Mouse (Mus musculus) ES-Bruce4 (cell line): ENCODE measurements around the gene Mrpl49. TPM values are rescaled to one million over a fixed set of nuclear protein-coding genes. Genes with fewer than 3 reads are reported as not detected.

Source experiments
- H3K27ac ChIP-seq: 2 replicates; pipeline ENCODE4 v1.5.1; 2012; ENCODE audit warnings: low read length, inconsistent platforms; ENCODE audit not compliant: insufficient read depth
- H3K27me3 ChIP-seq: 2 replicates; pipeline ENCODE4 v1.6.1; 2012; ENCODE audit warnings: mild to moderate bottlenecking, low read length, inconsistent platforms; ENCODE audit not compliant: control insufficient read depth, poor library complexity, insufficient read depth, severe bottlenecking
- H3K36me3 ChIP-seq: 2 replicates; pipeline ENCODE4 v1.6.1; 2012; ENCODE audit warnings: inconsistent platforms, mild to moderate bottlenecking, low read length, moderate library complexity; ENCODE audit not compliant: control insufficient read depth, poor library complexity, insufficient read depth, severe bottlenecking
- H3K4me1 ChIP-seq: one replicate; pipeline ENCODE4 v1.8.1; 2011; ENCODE audit warnings: low read length; ENCODE audit not compliant: control insufficient read depth, insufficient read depth
- H3K4me3 ChIP-seq: 2 replicates; pipeline ENCODE4 v1.5.1; 2011; ENCODE audit warnings: low read depth, mild to moderate bottlenecking, low read length
- H3K9ac ChIP-seq: 2 replicates; pipeline ENCODE4 v1.6.1; 2012; ENCODE audit warnings: low read depth, mild to moderate bottlenecking, inconsistent platforms; ENCODE audit not compliant: poor library complexity, severe bottlenecking
- H3K9me3 ChIP-seq: replicated peaks from 2 replicates; pipeline ENCODE4 v1.6.1; 2012; ENCODE audit warnings: mild to moderate bottlenecking, low read length, inconsistent platforms; ENCODE audit not compliant: control insufficient read depth, poor library complexity, insufficient read depth, severe bottlenecking
- CTCF ChIP-seq: IDR thresholded peaks from one replicate; pipeline ENCODE4 v1.8.1; 2011; ENCODE audit warnings: low read depth, low read length
- EP300 ChIP-seq: IDR thresholded peaks from 2 replicates; pipeline ENCODE4 v1.6.1; 2011; ENCODE audit warnings: low read depth, low read length; ENCODE audit not compliant: insufficient read depth
- POLR2A ChIP-seq: IDR thresholded peaks from one replicate; pipeline ENCODE4 v1.8.1; 2011; ENCODE audit warnings: low read length; ENCODE audit not compliant: insufficient read depth
- polyA plus RNA-seq: library from polyadenylated mRNA; stranded (reverse); fragments of >200 nt; gene quantifications from 2 replicates; pipeline ENCODE4 v1.2.4, GENCODE M21; 2011; ENCODE audit warnings: low read depth; ENCODE audit not compliant: missing spikeins, insufficient read depth, insufficient read length

Gene Mrpl49
- 44.9 and 65.1 TPM in 2 replicates for polyA plus RNA-seq

- Histone ChIP-seq H3K27me3 (no peaks in the 10 kb centered on the region), H3K9me3 (no peaks in the 10 kb centered on the region), H3K27ac (no peak within 1 kb of the TSS), H3K9ac (peak within 1 kb of the TSS; percentile 84), H3K4me1 (no peaks in the 10 kb centered on the region), H3K4me3 (peak within 1 kb of the TSS; percentile 89), H3K36me3 (peaks cover 45% of the 10 kb centered on the region)
- TF ChIP-seq CTCF: no peak
- TF ChIP-seq POLR2A: peak; percentile 96
Observed at GRCm38 (mm10) chr19:6057313-6058096, at the start of gene Mrpl49, which contains the start of gene Fau. TSS of gene Mrpl49 (minus strand) at chr19:6057785. TSS of gene Fau (plus strand) at chr19:6057844.

DNA sequence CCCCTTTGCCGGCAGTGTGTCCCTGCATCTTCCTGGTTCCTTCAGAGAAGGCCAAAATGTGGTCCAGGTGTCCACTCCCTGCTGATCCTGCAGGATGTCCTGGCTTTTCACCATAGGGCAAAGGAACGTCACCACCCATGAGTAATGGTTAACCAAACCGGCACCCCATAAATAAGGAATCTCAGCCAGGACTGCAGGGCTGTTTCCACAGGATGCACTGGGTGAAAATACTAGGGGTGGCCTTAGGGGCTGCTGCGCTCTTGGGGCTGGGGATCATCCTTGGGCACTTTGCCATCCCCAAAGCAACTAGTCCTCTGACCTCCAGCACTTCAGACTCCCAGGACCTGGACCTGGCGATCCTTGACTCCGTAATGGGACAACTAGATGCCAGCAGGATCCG lies 48.0 kb upstream of the Mrpl49 start, which contains the start of gene Naaladl1:
TSS of gene Naaladl1 (plus strand) at position 197 of the 400 bp plus-strand sequence.
- Histone ChIP-seq H3K4me3 (no peak within 1 kb of the TSS), H3K4me1 (peaks cover 2% of the 10 kb centered on the region), H3K9ac (no peak within 1 kb of the TSS), H3K27me3 (no peaks in the 10 kb centered on the region), H3K9me3 (no peaks in the 10 kb centered on the region), H3K36me3 (0 out of 2 replicates have a peak, but pooled peaks cover 3% of the 10 kb centered on the region), H3K27ac (no peak within 1 kb of the TSS)
- TF ChIP-seq EP300: no peak
- TF ChIP-seq CTCF: no peak
- no peak for TF ChIP-seq POLR2A

DNA sequence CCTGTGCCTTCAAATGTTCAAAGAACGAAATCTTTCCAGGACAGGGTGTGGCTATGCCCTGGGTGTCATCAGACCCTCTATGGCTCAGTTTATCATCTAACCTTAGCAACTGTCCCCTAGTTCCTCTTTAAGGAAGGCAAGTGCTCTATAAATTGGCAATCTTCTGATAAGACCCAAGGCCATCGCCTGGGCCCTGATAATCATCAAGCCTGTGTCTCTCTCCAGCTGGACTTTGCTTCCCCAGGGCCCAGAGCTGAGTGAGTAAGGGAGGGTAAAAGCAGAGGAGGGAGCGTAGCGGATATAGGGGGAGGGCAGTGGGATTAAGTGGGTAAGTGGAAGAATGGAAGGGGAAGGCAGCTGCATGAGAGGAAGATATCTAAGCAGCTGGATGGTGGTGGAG lies 46.9 kb upstream of the Mrpl49 start:
- Histone ChIP-seq H3K27me3 (no peaks in the 10 kb centered on the region), H3K9ac (no peak overlapping the region), H3K4me3 (no peak overlapping the region), H3K4me1 (peaks cover 2% of the 10 kb centered on the region), H3K27ac (no peak overlapping the region), H3K9me3 (no peaks in the 10 kb centered on the region), H3K36me3 (0 out of 2 replicates have a peak, but pooled peaks cover 5% of the 10 kb centered on the region)
- TF ChIP-seq CTCF (no peak), EP300 (no peak), POLR2A (no peak)

GRCm38 (mm10) chr19:6102169-6102853 lies 44.7 kb upstream of the Mrpl49 start:
- TF ChIP-seq POLR2A (no peak), CTCF (no peak), EP300 (no peak)
- no peak overlapping the region for H3K4me3 ChIP-seq

DNA sequence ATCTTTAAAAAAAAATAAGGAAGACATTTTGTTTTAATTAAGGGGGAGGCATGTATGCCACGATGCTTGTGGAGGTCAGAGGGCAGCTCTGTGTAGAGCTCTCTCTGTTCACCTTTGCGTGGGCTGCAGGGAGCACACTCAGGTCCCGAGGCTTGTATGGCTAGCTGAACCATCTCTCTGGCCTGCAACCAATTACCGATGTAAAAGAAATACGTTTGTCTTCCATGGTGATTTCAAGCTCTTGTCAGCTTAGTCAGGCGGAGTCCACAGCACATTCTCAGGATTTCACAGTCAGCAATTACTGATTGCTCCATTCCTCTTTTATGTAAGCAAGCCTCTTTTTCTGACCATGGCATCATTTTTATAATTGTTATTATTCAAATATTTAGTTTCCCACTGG lies 43.6 kb upstream of the Mrpl49 start:
- no peak overlapping the region for H3K4me3 ChIP-seq
- peaks cover 2% of the 10 kb centered on the region for H3K4me1 ChIP-seq
- no peak overlapping the region for H3K9ac ChIP-seq
- peaks cover 20% of the 10 kb centered on the region for H3K36me3 ChIP-seq
- no peaks in the 10 kb centered on the region for H3K9me3 ChIP-seq
- H3K27me3 ChIP-seq: no peaks in the 10 kb centered on the region
- TF ChIP-seq CTCF (no peak), EP300 (no peak), POLR2A (no peak)
- H3K27ac ChIP-seq: no peak overlapping the region

More at GRCm38 (mm10) chr19:6102169-6102853, 44.7 kb upstream of the Mrpl49 start:
- no peak overlapping the region for H3K9ac ChIP-seq
- H3K27ac ChIP-seq: no peak overlapping the region
- no peaks in the 10 kb centered on the region for H3K9me3 ChIP-seq
- H3K36me3 ChIP-seq: peaks cover 11% of the 10 kb centered on the region
- peaks cover 2% of the 10 kb centered on the region for H3K4me1 ChIP-seq
- no peaks in the 10 kb centered on the region for H3K27me3 ChIP-seq

DNA sequence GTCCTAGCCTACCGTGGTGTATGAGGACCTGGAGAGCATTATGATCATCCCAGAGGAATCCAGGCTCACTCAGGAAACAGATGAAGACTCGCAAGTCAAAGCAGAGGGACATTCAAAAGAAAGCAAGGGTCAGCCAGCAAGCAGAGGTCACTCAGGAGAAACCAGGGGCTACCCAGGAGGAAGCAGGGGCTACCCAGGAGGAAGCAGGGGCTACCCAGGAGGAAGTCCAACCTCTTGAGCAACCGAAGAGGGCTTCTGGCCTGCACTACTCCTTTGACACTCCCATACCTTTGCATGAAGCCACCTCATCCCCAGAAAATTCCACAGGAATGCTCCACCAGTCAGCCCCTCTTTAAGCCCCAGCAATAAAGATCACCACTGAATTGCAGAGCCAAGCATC lies 40.3 kb upstream of the Mrpl49 start:
- H3K9me3 ChIP-seq: no peaks in the 10 kb centered on the region
- no peak overlapping the region for H3K27ac ChIP-seq
- TF ChIP-seq CTCF (no peak), EP300 (no peak)
- no peaks in the 10 kb centered on the region for H3K27me3 ChIP-seq
- peaks cover 34% of the 10 kb centered on the region for H3K36me3 ChIP-seq
- no peak overlapping the region for H3K4me3 ChIP-seq
- no peak overlapping the region for H3K9ac ChIP-seq
- H3K4me1 ChIP-seq: peaks cover 2% of the 10 kb centered on the region
